Mouse (Mus musculus) liver, embryonic 11.5 days (tissue): ENCODE results near the gene Wbp2. TPM values are rescaled to one million over a fixed set of nuclear protein-coding genes. Genes with fewer than 3 reads are reported as not detected.

Experiments
- ATAC-seq: fragments of 200-750 bp; cut with Nextera tagmentation; replicated peaks from 2 replicates; pipeline ENCODE4 v1.8.0; 2017; ENCODE audit warnings: moderate number of reproducible peaks, mild to moderate bottlenecking, moderate TSS enrichment, moderate library complexity; ENCODE audit not compliant: low FRiP score
- DNase-seq: peaks from one replicate; pipeline ENCODE4 v3.0.0-alpha.2; 2017; ENCODE audit warnings: low spot score
- H3K27ac ChIP-seq: fragments of 300-500 bp; sonication (generic); 2 replicates; pipeline ENCODE4 v1.5.1; 2014; ENCODE audit warnings: mild to moderate bottlenecking, low read depth, low read length, control low read depth
- H3K27me3 ChIP-seq: fragments of 300-500 bp; sonication (generic); replicated peaks from 2 replicates; pipeline ENCODE4 v1.6.1; 2014; ENCODE audit warnings: low read length, mixed read lengths; ENCODE audit not compliant: control insufficient read depth, insufficient read depth
- H3K36me3 ChIP-seq: fragments of 300-500 bp; sonication (generic); 2 replicates; pipeline ENCODE4 v1.6.1; 2014; ENCODE audit warnings: mild to moderate bottlenecking, low read length, moderate library complexity, mixed read lengths; ENCODE audit not compliant: control insufficient read depth, insufficient read depth
- H3K4me1 ChIP-seq: fragments of 300-500 bp; sonication (generic); replicated peaks from 2 replicates; pipeline ENCODE4 v1.6.1; 2014; ENCODE audit warnings: low read length, mixed read lengths; ENCODE audit not compliant: control insufficient read depth, insufficient read depth
- H3K4me2 ChIP-seq: fragments of 300-500 bp; sonication (generic); 2 replicates; pipeline ENCODE4 v1.6.1; 2014; ENCODE audit warnings: mild to moderate bottlenecking, control low read depth, moderate library complexity
- H3K4me3 ChIP-seq: fragments of 300-500 bp; sonication (generic); 2 replicates; pipeline ENCODE4 v1.5.1; 2014; ENCODE audit warnings: low read depth, low read length, control low read depth
- H3K9ac ChIP-seq: fragments of 300-500 bp; sonication (generic); 2 replicates; pipeline ENCODE4 v1.6.1; 2014; ENCODE audit warnings: low read depth, low read length, control low read depth
- H3K9me3 ChIP-seq: fragments of 300-500 bp; sonication (generic); 2 replicates; pipeline ENCODE4 v1.6.1; 2016; ENCODE audit warnings: low read length, inconsistent platforms, mixed read lengths; ENCODE audit not compliant: control insufficient read depth
- WGBS: fragments of 180-500 bp; shearing (Covaris S2); extraction: QIAGEN DNeasy Blood & Tissue Kit; methylation state at CpG from one replicate; pipeline ENCODE4 v1.1.7; 2014; 5-methylcytosine and 5-hydroxymethylcytosine counted together
- polyA plus RNA-seq: library from polyadenylated mRNA; unstranded; fragments of >200 nt; fragmentation: Nextera tagmentation; extraction: Ambion mirVana; gene quantifications from 2 replicates; pipeline ENCODE4 v1.2.1, GENCODE M21; 2014

The Wbp2 gene
- polyA plus RNA-seq, 1 experiment from 2014 or later, result 105 TPM

DNA sequence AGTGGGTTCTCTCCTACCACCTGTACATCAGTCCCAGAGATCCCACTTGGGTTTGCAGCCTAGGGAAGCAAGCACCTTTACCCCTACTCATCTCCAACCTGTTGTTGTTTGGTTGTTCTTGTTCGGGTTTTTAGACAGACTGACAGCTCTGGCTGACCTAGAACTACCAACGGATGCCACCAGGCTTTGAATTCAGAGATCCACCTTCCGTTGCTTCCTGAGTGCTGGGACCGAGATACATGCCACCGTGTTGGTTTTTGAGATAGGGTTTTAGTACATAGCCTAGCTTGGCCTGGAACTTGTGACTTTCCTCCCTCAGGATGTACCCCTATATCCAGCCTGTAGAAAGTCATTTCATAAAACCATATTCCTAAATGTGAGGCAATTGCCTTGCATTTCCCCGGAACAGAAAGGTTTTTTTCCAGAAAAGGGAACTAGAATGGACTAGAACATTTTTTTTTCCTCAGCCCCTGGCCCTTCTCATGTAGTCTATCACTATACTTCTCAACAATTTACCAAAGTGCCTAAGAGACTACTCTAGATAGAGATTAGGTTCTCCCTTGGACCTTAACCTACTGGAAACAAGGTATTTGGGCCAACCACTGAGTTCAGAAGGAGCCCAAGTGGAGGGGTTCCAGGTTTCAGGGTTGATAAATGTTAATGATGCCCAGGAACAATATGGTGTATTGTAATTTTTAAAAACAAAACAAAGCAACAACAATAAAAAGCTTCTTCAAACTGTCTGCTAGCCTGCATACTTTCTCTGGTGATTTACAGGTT is 57.5 kb downstream of the Wbp2 start:
- Histone ChIP-seq H3K4me1 (peaks cover 6% of the 10 kb centered on the region; the same call in 1 of the 2 replicates), H3K9me3 (no peaks in the 10 kb centered on the region), H3K36me3 (0 out of 2 replicates have a peak, but pooled peaks cover 2% of the 10 kb centered on the region), H3K9ac (peak overlapping the region; percentile 97), H3K27ac (peak overlapping the region; percentile 29; the same call in 1 of the 2 replicates), H3K4me3 (peak overlapping the region; percentile 69), H3K27me3 (no peaks in the 10 kb centered on the region), H3K4me2 (peak overlapping the region; percentile 67)
- ATAC-seq (no peak), DNase-seq (no peak)
- WGBS, result 65% methylated on average over 6 of the region's 6 CpGs

Other genes with a start within 250 kb of the Wbp2 start
- gene Myo15b, start 228.6 kb downstream of the Wbp2 start, polyA plus RNA-seq, result 0.56 and 0.89 TPM in 2 replicates
- 39.5 and 45.9 TPM in 2 replicates for gene Smim5, start 187.0 kb downstream of the Wbp2 start, polyA plus RNA-seq
- gene Smim6, start 175.0 kb downstream of the Wbp2 start, polyA plus RNA-seq, result 3.5 and 3.6 TPM in 2 replicates
- gene Sap30bp, start 153.7 kb downstream of the Wbp2 start, polyA plus RNA-seq, result 36.5 and 39.9 TPM in 2 replicates
- 19.8 and 22.9 TPM in 2 replicates for gene Recql5, start 153.5 kb downstream of the Wbp2 start, polyA plus RNA-seq
- 0.60 and 0.77 TPM in 2 replicates for gene Itgb4, start 112.3 kb downstream of the Wbp2 start, polyA plus RNA-seq
- gene Galk1, start 74.3 kb downstream of the Wbp2 start, polyA plus RNA-seq, result 299 and 304 TPM in 2 replicates
- 1,141 and 1,182 TPM in 2 replicates for gene H3f3b, start 59.0 kb downstream of the Wbp2 start, polyA plus RNA-seq
- gene Unk, start 56.7 kb downstream of the Wbp2 start, polyA plus RNA-seq, result 28.9 and 34.1 TPM in 2 replicates
- gene Unc13d, start 9.0 kb downstream of the Wbp2 start, polyA plus RNA-seq, result 44.8 and 45.3 TPM in 2 replicates
- 6.3 and 6.6 TPM in 2 replicates for gene Trim47, start 40.2 kb upstream of the Wbp2 start, polyA plus RNA-seq
- gene Trim65, start 44.1 kb upstream of the Wbp2 start, polyA plus RNA-seq, result 3.1 and 3.5 TPM in 2 replicates
- 121 and 126 TPM in 2 replicates for gene Mrpl38, start 51.9 kb upstream of the Wbp2 start, polyA plus RNA-seq
- 20.1 and 23.3 TPM in 2 replicates for gene Fbf1, start 81.2 kb upstream of the Wbp2 start, polyA plus RNA-seq
- gene Ten1, start 111.9 kb upstream of the Wbp2 start, polyA plus RNA-seq, result 62.3 and 63.8 TPM in 2 replicates
- 22.7 and 23.6 TPM in 2 replicates for gene Acox1, start 112.0 kb upstream of the Wbp2 start, polyA plus RNA-seq
- 0.56 TPM in 2 replicates for gene Evpl, start 151.1 kb upstream of the Wbp2 start, polyA plus RNA-seq
- gene Srp68, start 187.2 kb upstream of the Wbp2 start, polyA plus RNA-seq, result 88.4 and 89.4 TPM in 2 replicates
- gene Galr2, start 193.9 kb upstream of the Wbp2 start, polyA plus RNA-seq, result 0.11 TPM in 1 of 2 replicates, not detected in the other
- gene Exoc7, start 220.2 kb upstream of the Wbp2 start, polyA plus RNA-seq, result 47.4 and 51.3 TPM in 2 replicates
- 1.2 and 1.3 TPM in 2 replicates for gene Foxj1, start 248.4 kb upstream of the Wbp2 start, polyA plus RNA-seq